Mouse (Mus musculus) effector memory CD4-positive, alpha-beta T cell, adult 7 months (primary cell): ENCODE results near the gene ccdc198. TPM values are rescaled to one million over a fixed set of nuclear protein-coding genes. Genes with fewer than 3 reads are reported as not detected.

Source experiments
- polyA plus RNA-seq: library from polyadenylated mRNA; unstranded; fragments of 100-300 nt; shearing (Covaris generic); gene quantifications from one replicate; pipeline ENCODE4 v1.2.1, GENCODE M21; 2017

The ccdc198 gene
- 0.29 TPM for polyA plus RNA-seq

GRCm38 (mm10) chr14:49245126-49245714 is at the start of gene ccdc198:
ccdc198 (minus strand) TSS chr14:49245474.

GRCm38 (mm10) chr14:49171867-49172581 is 73.2 kb downstream of the ccdc198 start, which contains the start of gene Naa30:
Naa30 (plus strand) TSS chr14:49172226.

Other genes starting within 250 kb of the ccdc198 start
- gene Ap5m1, start 179.4 kb downstream of the ccdc198 start, polyA plus RNA-seq = 30.0 TPM
- gene Exoc5, start 178.8 kb downstream of the ccdc198 start, polyA plus RNA-seq = 93.9 TPM
- gene Naa30, start 73.2 kb downstream of the ccdc198 start, polyA plus RNA-seq = 59.4 TPM